Mouse (Mus musculus) olfactory bulb, adult 2 months (tissue): Measurements from ENCODE around the gene Slc38a6. TPM values are rescaled to one million over a fixed set of nuclear protein-coding genes. Genes with fewer than 3 reads are reported as not detected.

ENCODE experiments used
- H3K27ac ChIP-seq: fragments of 200-500 bp; 2 replicates; pipeline ENCODE4 v1.5.1; 2012; ENCODE audit warnings: low read depth, low read length; ENCODE audit not compliant: insufficient read depth
- H3K4me1 ChIP-seq: fragments of 200-500 bp; 2 replicates; pipeline ENCODE4 v1.6.1; 2012; ENCODE audit warnings: low read length; ENCODE audit not compliant: control insufficient read depth, insufficient read depth
- H3K4me3 ChIP-seq: fragments of 200-500 bp; 2 replicates; pipeline ENCODE4 v1.5.1; 2012; ENCODE audit warnings: mild to moderate bottlenecking, low read depth, low read length, moderate library complexity; ENCODE audit not compliant: insufficient read depth
- CTCF ChIP-seq: fragments of 200-500 bp; IDR thresholded peaks from 2 replicates; pipeline ENCODE4 v1.5.1; 2012; ENCODE audit warnings: low read depth, mild to moderate bottlenecking, low read length, moderate library complexity; ENCODE audit not compliant: insufficient read depth
- POLR2A ChIP-seq: fragments of 200-500 bp; IDR thresholded peaks from 2 replicates; pipeline ENCODE4 v1.6.1; 2012; ENCODE audit warnings: mild to moderate bottlenecking, low read depth, low read length, moderate library complexity; ENCODE audit not compliant: insufficient read depth
- WGBS: fragments of 180-500 bp; shearing (Covaris S2); methylation state at CpG from one replicate; pipeline ENCODE4 v1.1.7; 2018; 5-methylcytosine and 5-hydroxymethylcytosine counted together
- polyA plus RNA-seq: library from polyadenylated mRNA; stranded (reverse); fragments of >200 nt; gene quantifications from 2 replicates; pipeline ENCODE4 v1.2.4, GENCODE M21; 2012; ENCODE audit warnings: low replicate concordance; ENCODE audit not compliant: missing spikeins, insufficient read depth, insufficient read length

Slc38a6 gene
- polyA plus RNA-seq, 1 experiment = not detected

DNA sequence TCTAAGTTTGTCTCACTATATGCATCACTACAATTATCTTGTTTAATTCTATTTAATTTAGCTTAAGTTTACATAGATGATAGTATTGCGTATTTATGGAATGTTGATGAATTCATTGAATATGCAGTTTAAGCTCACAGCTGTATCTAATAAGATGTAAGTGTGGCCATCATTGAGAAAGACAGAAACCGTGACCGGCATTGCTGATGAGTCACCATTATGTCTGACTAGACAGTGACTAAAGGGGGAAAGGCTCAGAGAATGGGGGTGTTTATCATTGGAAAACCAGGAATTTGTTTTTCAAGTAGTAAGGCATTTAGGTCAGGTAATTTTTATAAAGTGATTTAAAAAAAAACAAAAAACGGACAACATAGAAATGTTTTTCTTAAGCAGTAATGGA is 21.2 kb downstream of the Slc38a6 start:
- WGBS = 55% methylated on average over 4 of the region's 4 CpGs
- Histone ChIP-seq H3K4me3 (no peak overlapping the region), H3K4me1 (no peaks in the 10 kb centered on the region), H3K27ac (no peak overlapping the region)
- TF ChIP-seq CTCF = no peak
- TF ChIP-seq POLR2A = no peak

DNA sequence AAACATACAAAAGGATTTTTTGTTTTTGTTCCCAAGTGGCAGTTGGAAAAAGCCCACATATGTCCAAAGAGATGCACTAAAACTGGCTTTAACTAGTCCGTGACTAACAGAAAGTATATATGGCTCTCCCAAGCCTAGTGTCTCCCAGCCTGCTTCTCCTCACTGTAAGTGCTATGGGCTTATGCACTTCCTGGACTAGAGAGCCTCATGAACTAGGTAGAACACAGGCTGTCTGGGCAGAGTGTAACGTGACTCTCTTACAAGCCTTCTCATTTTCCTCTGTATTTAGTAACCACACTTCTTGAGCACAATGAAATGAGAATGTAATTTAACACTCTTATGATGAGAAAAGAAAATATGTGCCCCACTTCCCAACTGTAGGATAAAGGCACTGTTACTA is 22.1 kb downstream of the Slc38a6 start:
- TF ChIP-seq CTCF = no peak
- TF ChIP-seq POLR2A = no peak
- Histone ChIP-seq H3K27ac (no peak overlapping the region), H3K4me1 (no peaks in the 10 kb centered on the region), H3K4me3 (no peak overlapping the region)
- WGBS = 87% methylated on average over 2 of the region's 2 CpGs

DNA sequence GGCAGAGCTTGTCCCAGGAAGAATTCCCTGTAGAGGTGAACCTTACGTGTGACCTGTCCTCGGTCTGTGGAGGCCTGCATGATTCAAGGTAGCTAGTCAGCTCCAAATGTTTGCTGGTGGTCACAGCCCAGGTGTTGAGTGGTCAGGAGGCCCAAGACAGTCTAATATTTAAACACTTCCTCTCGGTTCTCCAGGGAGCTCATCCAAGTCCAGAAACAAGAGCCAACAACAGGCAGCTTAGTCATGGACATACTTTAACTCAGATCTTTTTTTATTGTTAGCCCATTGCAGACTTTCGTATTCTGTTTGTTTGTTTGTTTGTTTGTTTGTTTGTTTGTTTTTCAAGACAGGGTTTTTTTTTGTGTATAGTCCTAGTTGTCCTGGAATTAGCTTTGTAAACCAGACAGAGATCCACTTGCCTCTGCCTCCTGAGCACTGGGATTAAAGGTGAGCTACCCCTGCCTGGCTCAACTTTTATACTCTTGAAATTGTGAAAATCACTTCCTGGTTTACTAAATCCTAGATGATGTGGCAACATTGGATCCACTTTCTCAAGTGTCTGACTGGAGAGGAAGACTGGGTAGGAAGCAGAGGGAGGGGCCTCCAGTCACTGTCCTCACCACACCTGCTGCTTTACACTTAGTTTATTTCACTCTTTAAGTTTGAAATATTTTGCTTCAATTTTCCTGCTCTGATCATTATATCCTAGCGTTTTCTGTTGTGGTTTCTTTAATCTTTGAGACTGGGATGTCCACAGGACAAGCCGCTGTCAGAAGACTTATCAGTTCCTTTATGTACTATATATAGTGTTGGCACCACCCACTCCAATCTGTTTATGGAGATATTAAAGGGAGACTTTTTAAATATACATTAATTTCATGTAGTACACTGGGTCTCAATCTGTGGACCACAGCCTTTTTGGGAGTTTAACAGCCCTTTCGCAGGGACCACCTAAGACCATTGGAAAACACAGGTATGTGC is 31.4 kb downstream of the Slc38a6 start:
- Histone ChIP-seq H3K4me3 (no peak overlapping the region), H3K27ac (no peak overlapping the region), H3K4me1 (no peaks in the 10 kb centered on the region)
- 92% methylated on average over 7 of the region's 7 CpGs for WGBS
- no peak for TF ChIP-seq CTCF
- TF ChIP-seq POLR2A = no peak

DNA sequence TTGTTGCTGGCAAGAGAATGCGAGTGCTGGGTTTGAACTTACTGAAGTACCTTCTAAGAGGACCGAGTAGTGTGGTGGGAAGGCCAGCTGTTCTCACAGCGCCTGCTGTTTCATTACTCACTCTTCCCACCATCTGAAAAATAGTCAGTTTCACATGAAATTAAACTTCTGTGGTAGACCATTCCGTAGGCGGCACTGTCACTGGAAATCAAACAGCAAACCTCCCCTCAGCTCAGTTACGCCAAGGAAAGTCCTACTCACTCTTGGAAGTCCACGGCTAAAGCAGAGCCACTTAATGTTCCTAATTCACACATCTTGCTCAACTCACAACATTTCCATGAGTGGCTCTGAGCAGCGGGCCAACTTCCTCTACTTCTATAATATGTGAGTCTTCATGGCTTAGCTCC is 37.6 kb downstream of the Slc38a6 start:
- peaks cover 2% of the 10 kb centered on the region for H3K4me1 ChIP-seq
- no peak for TF ChIP-seq CTCF
- no peak for TF ChIP-seq POLR2A
- WGBS = 55% methylated on average over 8 of the region's 8 CpGs
- H3K4me3 ChIP-seq = no peak overlapping the region
- peak overlapping the region; percentile 71 for H3K27ac ChIP-seq

DNA sequence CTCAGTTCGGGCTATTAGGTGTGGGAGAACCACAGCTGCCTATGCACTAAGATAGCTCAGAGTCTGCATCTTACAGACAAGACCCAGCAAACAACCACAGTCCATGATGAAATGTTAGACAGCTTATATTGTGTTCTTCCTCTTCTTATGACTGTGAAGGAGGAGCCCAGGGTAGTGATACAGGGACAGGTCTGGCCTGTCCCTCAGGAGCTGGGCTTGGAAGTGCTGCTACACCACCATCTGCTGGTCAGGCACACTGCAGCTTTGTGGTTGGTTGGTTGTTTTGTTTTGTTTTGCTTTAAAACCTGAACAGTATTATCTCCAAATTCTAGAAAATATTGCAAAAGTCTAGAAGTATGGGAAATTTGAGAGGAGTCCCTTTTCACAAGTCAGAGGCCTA is 38.2 kb downstream of the Slc38a6 start:
- WGBS = 67% methylated on average over 1 of the region's 1 CpGs
- TF ChIP-seq POLR2A (no peak), CTCF (no peak)

DNA sequence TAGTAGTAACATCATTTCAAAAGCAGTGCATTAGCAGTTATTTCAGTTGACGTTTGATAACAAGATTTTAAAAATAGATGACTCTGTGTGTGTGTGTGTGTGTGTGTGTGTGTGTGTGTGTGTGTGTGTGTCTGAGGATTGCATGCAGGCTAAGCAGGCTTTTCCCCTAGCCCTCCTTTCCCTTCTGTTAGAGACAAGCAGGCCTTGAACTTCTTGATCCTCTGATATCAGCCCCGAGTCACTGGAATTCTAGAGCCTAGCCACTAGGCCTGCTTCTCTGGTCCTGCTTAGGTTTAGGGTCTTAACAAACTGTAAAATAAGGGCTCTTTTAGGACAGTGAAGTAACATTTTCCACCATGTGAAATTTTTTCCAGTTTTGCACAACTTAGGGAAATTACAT is 38.6 kb downstream of the Slc38a6 start:
- TF ChIP-seq CTCF (no peak), POLR2A (no peak)
- Histone ChIP-seq H3K27ac (peak overlapping the region; percentile 62), H3K4me3 (no peak overlapping the region), H3K4me1 (peaks cover 2% of the 10 kb centered on the region)
- WGBS = 56% methylated on average over 2 of the region's 2 CpGs

More for the DNA sequence above, 38.2 kb downstream of the Slc38a6 start:
- Histone ChIP-seq H3K4me3 (no peak overlapping the region), H3K27ac (peak overlapping the region; percentile 71), H3K4me1 (peaks cover 2% of the 10 kb centered on the region)

DNA sequence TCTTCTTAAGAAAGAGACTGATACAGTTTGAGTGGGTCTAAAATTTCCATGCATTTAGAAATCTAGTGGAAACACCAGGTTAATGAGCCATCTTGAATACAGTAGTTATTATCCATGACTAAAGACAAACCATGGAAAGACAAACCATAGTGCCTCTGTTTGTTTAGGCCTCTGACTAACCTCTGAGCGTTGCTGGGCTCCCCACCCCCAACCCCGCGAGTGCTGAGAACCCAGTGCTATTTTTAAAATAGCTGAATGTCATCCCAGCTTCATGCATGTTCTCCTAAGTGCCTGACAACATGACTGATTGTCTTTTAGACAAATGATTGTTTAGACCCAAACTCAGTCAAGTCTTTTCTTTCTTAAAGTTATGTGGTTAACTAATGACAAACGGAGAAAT is 39.0 kb downstream of the Slc38a6 start:
- no peak overlapping the region for H3K4me3 ChIP-seq
- peak overlapping the region; percentile 14; the same call in 1 of the 2 replicates for H3K27ac ChIP-seq
- 20% methylated on average over 4 of the region's 4 CpGs for WGBS
- H3K4me1 ChIP-seq = peaks cover 2% of the 10 kb centered on the region
- TF ChIP-seq POLR2A = no peak
- TF ChIP-seq CTCF = no peak

DNA sequence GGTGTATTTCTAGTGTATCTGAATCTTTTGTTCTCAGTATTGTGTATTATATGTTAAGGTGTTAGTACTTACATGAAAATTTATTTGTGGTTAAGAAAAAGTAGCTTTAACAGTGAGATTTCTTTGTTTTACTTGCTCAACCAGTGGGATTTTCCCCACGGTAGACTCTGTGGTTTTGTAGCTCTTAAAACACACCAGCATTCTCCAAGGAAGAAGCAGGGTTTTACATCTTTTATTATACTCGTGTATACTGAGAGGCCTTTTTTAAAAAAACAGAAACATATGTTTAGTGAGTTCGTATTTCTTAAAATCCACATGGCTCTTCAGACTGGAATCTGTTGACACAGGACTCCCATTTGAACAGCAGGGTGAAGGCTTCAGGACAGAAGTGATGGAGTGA is 40.8 kb downstream of the Slc38a6 start:
- Histone ChIP-seq H3K27ac (no peak overlapping the region), H3K4me3 (no peak overlapping the region), H3K4me1 (peaks cover 2% of the 10 kb centered on the region)
- WGBS = 85% methylated on average over 3 of the region's 3 CpGs
- TF ChIP-seq CTCF (no peak), POLR2A (no peak)

DNA sequence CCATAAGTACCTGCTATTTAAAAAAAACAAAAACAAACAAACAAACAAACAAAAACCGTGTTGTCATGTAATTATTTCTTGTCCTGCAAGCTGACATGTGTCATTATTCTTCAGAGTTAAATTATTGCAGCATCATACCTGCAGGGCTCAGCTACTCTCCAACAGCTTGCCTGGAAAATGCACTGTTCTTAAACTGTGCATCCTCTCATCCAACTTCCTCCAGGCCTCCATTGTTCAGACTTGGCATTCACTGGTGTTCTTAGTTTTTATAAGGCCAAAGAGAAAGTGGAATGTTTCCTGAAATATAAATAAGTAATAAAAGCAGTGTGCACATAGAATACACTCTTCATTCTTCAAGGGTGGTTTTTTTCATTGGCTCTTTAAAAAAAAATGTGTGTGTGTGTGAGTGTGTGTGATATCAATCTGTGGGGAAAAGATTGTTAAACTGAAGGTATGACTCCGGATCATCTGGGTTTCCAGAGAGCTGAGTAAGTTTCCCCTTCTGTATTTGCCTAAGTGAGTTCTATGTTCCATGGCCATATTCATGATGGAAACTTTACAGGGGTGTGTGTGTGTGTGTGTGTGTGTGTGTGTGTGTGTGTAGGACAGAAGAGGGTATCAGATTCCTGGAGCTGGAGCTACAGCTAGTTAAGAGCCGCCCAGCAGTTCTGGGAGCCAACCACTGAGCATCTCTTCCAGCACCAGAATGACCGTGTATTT is 42.0 kb downstream of the Slc38a6 start:
- Histone ChIP-seq H3K4me1 (peaks cover 2% of the 10 kb centered on the region), H3K4me3 (no peak overlapping the region), H3K27ac (no peak overlapping the region)
- WGBS = 89% methylated on average over 4 of the region's 4 CpGs
- TF ChIP-seq POLR2A = no peak
- TF ChIP-seq CTCF = no peak
